Mouse (Mus musculus) erythroblast, embryonic 14.5 days (primary cell): Measurements from ENCODE around the gene Bcl9l.

Source experiments
- GATA1 ChIP-seq: IDR thresholded peaks from 2 replicates; pipeline ENCODE4 v1.6.1; 2012; ENCODE audit warnings: low read length, inconsistent platforms, mixed read lengths
- TAL1 ChIP-seq: IDR thresholded peaks from 3 replicates; pipeline ENCODE4 v1.6.1; 2012; ENCODE audit warnings: low read length, inconsistent platforms, mixed read lengths

GRCm38 (mm10) chr9:44457035-44457742 lies 25.4 kb upstream of the Bcl9l start:
- TF ChIP-seq GATA1 (no peak), TAL1 (no peak)
